Mouse (Mus musculus): ENCODE measurements around the gene Zcchc13. TPM values are rescaled to one million over a fixed set of nuclear protein-coding genes. Genes with fewer than 3 reads are reported as not detected.
"Not testable (repeated sequence)": the region's sequence is repeated elsewhere in the genome, so short reads cannot be mapped to it uniquely, and the experiment has no call there.

The Zcchc13 gene
- total RNA-seq, 2 experiments from 2014 or later = not detected

DNA sequence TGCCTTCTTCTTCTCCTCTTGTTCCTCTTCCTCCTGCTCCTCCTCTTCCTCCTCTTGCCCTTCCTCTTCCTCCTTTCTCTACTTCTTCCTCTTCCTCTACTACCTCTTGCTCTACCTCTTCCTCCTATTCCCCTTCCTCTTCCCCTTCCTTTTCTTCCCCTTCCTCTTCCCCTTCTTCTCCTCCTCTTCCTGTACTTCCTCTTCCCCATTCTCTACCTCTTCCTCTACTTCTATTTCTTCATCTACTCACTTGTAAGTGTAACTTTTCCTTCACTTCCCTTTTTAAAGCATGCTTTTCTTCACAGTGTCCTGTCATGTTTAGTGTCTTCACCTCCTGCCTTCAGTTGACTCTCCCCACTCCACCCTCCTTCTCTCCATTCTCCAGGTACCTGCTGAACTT, 3.5 kb downstream of the Zcchc13 start:
- intact Hi-C loops (cut with DNase I) = no loop called here
- no peak for DNase-seq (ENCODE audit: low spot score in 2 of 2)

DNA sequence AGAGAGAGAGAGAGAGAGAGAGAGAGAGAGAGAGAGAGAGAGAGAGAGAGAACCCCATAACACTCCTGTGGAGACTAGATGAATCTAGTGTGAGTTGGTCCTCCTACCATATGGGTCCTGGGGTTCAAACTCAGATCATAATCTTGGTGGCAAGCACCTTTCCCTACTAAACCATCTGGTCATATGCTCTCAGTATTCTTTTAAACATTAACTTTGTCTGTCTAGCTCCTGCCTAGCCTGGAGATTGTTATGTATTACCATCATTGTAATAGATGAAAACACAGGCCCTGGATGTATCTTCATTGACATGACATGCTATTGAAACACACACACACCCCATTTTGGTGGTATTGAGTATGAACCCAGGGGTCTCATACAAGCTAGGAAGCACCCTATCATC, 5.6 kb downstream of the Zcchc13 start:
- intact Hi-C loops (cut with DNase I) = no loop called here
- DNase-seq (ENCODE audit: low spot score in 2 of 2) = no peak

DNA sequence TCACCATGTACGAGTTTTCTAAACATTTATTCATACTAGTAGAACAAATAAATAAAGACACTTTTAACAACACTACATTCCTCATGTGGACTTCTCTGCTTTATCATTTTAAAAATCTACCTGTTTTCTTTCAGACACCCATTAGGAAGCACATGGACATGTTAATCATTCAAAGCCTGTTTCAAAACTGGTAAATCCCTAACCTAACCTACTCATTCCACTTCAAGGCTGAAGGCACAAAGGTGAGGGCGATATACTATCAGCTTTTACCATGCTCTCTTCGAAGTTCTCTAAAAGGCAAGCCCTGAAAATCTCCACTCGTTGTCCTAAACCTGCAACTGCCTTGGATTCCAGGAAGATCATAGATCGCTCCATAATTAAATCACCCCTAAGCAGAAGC, 8.2 kb downstream of the Zcchc13 start:
- intact Hi-C loops (cut with DNase I) = no loop called here
- no peak for DNase-seq (ENCODE audit: low spot score in 2 of 2)

DNA sequence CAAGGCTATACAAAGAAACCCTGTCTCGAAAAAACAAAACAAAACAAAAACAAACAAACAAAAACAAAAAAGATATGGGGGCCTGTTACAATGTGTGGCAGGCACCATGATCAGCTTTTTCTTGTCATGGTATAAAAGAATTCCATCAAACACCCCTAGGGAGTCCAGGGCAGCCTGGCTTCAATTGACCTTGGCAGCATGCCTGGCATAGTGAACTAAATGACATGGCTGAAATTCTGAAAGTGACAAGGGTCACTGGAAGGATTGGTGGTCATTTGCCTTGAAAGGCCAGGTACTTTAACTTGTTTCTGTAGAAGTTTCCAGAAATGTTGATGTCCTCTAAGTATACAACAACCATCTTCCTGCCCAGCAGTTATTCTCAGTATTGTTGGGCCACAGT, 13.9 kb downstream of the Zcchc13 start:
- intact Hi-C loops (cut with DNase I) = no loop called here

DNA sequence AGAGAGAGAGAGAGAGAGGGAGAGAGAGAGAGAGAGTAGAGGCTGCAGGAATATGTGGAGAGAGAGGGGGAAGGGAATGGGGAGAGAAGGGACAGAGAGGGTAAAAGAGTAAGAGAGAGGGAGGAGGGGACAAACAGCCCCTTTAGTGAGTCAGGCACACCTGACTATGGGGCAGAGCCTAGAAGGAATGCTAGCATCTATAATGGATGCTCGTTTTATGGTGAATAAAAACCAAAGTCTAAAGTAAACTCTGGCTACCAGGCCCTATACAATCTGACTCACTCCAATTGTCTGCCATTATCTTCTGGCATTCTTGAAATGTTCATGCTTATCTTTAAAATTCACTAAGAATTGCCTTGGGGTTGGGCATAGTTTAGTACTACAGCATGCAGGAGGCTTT, 21.7 kb downstream of the Zcchc13 start:
- intact Hi-C loops (cut with DNase I) = no loop called here
- DNase-seq (ENCODE audit: low spot score in 2 of 2) = no peak

More for the DNA sequence above, 13.9 kb downstream of the Zcchc13 start:
- DNase-seq (ENCODE audit: low spot score in 2 of 2) = no peak

DNA sequence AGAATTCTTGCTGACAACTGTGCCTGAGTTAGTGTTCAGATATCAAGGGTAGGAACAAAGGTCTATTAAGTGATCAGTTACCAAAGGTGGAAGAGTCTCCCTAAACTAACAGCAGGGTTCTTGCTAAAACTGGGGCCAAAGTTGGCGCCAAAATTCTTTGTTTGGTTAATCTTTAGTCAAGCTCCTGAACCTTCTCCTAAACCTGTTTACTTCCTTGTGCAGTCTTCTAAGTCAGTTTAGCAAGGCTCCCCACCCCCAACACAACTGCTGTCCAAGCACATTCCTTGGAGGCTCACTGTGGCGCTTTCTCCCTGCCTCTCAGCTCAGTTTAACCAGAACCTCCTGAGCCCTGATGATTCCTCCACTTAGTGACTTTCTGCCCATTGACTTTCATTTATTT, 22.6 kb downstream of the Zcchc13 start:
- intact Hi-C loops (cut with DNase I) = no loop called here

DNA sequence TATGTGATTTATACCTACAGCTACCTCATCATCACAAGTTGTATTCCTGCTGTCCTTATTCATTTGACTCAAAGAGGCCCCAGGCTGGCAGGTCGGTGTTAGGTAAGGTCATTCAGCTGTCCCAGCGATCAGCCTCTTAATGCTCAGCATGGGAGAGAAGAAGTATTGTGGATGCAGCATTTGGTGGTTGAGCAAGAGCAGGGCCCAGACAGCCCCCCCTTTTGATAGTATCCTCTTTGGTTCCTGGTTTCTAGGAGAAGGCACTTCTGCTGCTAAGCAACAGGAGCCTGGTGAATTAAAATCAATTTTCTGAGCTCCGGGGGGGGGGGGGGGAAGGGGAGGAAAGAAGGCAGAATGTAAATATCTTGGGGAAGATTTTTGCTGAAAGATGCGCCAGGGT, 28.6 kb downstream of the Zcchc13 start:
- no peak for DNase-seq (ENCODE audit: low spot score in 2 of 2)

More for the DNA sequence above, 22.6 kb downstream of the Zcchc13 start:
- no peak for DNase-seq (ENCODE audit: low spot score in 2 of 2)

DNA sequence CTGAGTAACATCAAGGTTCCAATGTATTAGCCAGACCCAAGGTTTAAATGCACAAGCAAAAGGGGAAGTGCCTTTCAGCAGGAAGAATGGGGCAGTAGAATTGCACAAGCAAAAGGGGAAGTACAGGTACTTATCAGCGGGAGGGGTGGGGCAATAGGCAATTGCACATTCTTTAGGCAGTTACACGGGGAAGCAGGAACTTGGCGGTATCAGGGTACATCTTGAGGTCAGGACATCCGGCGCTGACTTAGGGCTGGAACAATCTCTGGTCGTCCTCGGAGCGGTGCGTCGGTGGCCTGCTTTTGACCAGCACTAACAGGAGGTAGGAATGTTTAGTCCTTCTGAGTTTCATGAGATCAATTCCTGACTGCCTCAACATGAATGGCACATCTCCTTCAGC, 34.1 kb downstream of the Zcchc13 start:
- intact Hi-C loops (cut with DNase I); DNase-seq (ENCODE audit: low spot score in 2 of 2): not testable (repeated sequence)

More for the DNA sequence above, 28.6 kb downstream of the Zcchc13 start:
- intact Hi-C loops (cut with DNase I) = no loop called here

DNA sequence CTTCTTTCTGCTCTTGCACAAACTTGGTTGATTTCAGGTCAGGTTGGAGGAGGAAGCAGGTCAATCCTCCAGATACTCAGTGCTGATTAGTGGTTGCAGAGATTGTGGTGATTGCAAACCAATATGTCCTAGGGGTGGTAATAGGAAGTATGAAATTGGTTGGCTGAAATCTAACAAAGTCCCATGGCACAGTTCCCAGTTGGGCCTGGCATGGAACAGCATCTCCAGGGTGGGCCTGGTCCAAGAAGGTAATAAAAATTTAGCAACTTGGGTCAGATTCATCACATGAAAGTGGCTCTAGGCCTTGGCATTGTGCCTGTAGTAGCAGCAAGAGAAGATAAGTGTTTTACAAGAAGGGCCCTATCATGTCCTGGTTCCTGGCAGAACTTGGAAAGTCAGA, 39.9 kb downstream of the Zcchc13 start:
- DNase-seq (ENCODE audit: low spot score in 2 of 2) = no peak
- intact Hi-C loops (cut with DNase I) = loop anchor here (5.0 kb wide), 1 partner anchor 188 kb away; no protein-coding TSS in a partner anchor

DNA sequence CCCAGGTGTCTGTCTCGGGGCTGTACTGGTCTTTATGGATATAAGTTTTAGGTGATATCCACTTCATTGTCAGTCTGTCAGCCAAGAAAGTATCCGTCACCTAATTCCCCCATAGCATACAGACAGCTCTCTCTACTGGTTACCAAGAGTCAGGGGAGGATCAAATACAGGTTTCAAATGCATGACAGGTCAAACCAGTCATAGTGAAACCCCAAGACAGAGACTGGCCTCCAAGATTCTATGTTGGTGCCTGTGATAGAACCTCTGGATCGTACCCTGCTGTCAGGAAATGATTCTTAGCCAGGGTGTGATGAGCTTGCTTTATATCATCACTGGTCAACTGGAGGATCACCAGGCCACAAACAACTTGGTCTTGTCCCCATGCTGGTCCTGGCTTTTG, 43.4 kb downstream of the Zcchc13 start:
- DNase-seq (ENCODE audit: low spot score in 2 of 2) = no peak
- intact Hi-C loops (cut with DNase I) = loop anchor here (5.0 kb wide), 1 partner anchor 191 kb away; no protein-coding TSS in a partner anchor

DNA sequence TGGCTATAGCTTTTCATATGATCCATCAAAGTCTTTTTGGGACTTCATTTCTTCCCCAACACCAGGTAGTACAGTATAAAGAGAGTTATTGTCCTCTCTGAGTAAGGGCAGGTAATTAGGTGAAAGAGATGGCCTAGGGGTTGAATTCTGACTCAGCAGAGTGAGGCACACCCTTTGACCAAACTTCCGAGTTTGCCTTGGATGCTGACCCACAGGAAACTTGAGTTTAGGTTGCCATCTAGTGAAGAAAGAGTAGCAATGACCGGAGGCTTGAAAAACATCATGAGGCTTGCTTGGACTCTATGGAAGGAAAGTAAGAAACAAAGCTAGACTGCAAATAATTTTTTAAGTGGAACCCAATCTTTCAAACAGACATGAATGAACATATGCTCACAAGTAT, 44.3 kb downstream of the Zcchc13 start:
- DNase-seq (ENCODE audit: low spot score in 2 of 2) = no peak
- intact Hi-C loops (cut with DNase I) = loop anchor here (5.0 kb wide), 1 partner anchor 192 kb away; no protein-coding TSS in a partner anchor

Other genes with a start within 250 kb of the Zcchc13 start
- gene Tsx, start 216.1 kb upstream of the Zcchc13 start, total RNA-seq (2021) = under 1 TPM in 1 of 2 experiments, not detected in 1; 0.52 TPM
- under 1 TPM in 1 of 2 experiments, not detected in 1; 0.96 TPM for gene Gm26992, start 208.6 kb upstream of the Zcchc13 start, total RNA-seq (2021)
- gene Slc16a2, start 191.4 kb downstream of the Zcchc13 start, total RNA-seq (2021) = 10 to 100 TPM; 30.7 to 39.9 TPM